Mouse (Mus musculus): ENCODE measurements at regions not wholly inside any gene's neighbourhood (a gene's known extent, or its start where the extent isn't known, plus 50 kb on each side); places are given as distances from the start of the nearest gene placed in this dataset.

- no peak for DNase-seq
Measured at GRCm38 (mm10) chr7:70752802-70753218, 386.3 kb upstream of the Nr2f2 start.

- no peak for DNase-seq
Measured at GRCm38 (mm10) chr7:70748884-70749283, 382.3 kb upstream of the Nr2f2 start.

GRCm38 (mm10) chr7:70748345-70748744 is 381.8 kb upstream of the Nr2f2 start:
- no peak for DNase-seq

GRCm38 (mm10) chr7:70744296-70744695 is 377.8 kb upstream of the Nr2f2 start:
- DNase-seq: no peak

GRCm38 (mm10) chr7:70735591-70735990 is 369.1 kb upstream of the Nr2f2 start:
- DNase-seq: no peak

GRCm38 (mm10) chr7:70733501-70733900 is 367.0 kb upstream of the Nr2f2 start:
- no peak for DNase-seq

- DNase-seq: peak; percentile 26 to 30
Measured at GRCm38 (mm10) chr7:70729896-70730295, 363.4 kb upstream of the Nr2f2 start.

GRCm38 (mm10) chr7:70718149-70718765 is 351.7 kb upstream of the Nr2f2 start:
- peak; percentile 57 to 69 for DNase-seq

- no peak for DNase-seq
Measured at GRCm38 (mm10) chr7:70717608-70718007, 351.1 kb upstream of the Nr2f2 start.

GRCm38 (mm10) chr7:70716811-70717458 is 350.4 kb upstream of the Nr2f2 start:
- DNase-seq: peak; percentile 32 to 37

GRCm38 (mm10) chr7:70712141-70712540 is 345.6 kb upstream of the Nr2f2 start:
- DNase-seq: no peak

GRCm38 (mm10) chr7:70706281-70706680 is 339.7 kb upstream of the Nr2f2 start:
- DNase-seq: no peak

GRCm38 (mm10) chr7:70703784-70704183 is 337.2 kb upstream of the Nr2f2 start:
- DNase-seq: no peak

- DNase-seq: no peak
Measured at GRCm38 (mm10) chr7:70700461-70700860, 333.9 kb upstream of the Nr2f2 start.

GRCm38 (mm10) chr7:70699391-70699790 is 332.9 kb upstream of the Nr2f2 start:
- DNase-seq: no peak

GRCm38 (mm10) chr7:70698986-70699385 is 332.5 kb upstream of the Nr2f2 start:
- no peak for DNase-seq

GRCm38 (mm10) chr7:70692160-70692559 is 325.6 kb upstream of the Nr2f2 start:
- no peak for DNase-seq

GRCm38 (mm10) chr7:70690845-70691244 is 324.3 kb upstream of the Nr2f2 start:
- DNase-seq: no peak

GRCm38 (mm10) chr7:70669065-70669464 is 302.5 kb upstream of the Nr2f2 start:
- DNase-seq: no peak

GRCm38 (mm10) chr7:70660162-70660561 is 293.6 kb upstream of the Nr2f2 start:
- no peak for DNase-seq

- DNase-seq: no peak
Measured at GRCm38 (mm10) chr7:70649760-70650377, 283.3 kb upstream of the Nr2f2 start.

GRCm38 (mm10) chr7:70646801-70647200 is 280.3 kb upstream of the Nr2f2 start:
- no peak for DNase-seq

- peak; percentile 53 to 73 for DNase-seq
Measured at GRCm38 (mm10) chr7:70643694-70644301, 277.3 kb upstream of the Nr2f2 start.

GRCm38 (mm10) chr7:70643055-70643454 is 276.5 kb upstream of the Nr2f2 start:
- no peak for DNase-seq

Data from kidney, postnatal 4 days (tissue).